Mouse (Mus musculus): Measurements from ENCODE around the gene Ptafr.

DNA sequence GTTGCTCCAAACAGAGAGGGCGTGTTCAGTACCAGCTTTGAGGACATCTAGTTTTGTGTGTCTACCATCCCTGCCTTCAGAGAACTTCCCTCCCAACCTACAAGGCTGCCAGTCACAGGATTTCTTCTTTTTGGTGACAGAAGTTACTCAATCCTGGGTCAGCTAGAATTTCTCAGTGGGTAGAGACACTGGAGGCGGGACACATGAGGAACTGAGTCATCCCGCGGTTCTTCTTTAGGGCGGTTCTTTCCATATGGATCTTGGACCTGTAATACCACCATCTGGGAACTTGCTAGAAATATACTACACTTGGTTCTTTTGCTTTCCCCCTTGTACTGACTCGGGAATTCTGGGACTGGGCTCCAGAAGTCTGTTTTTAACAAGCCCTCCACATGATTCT, 54.0 kb downstream of the Ptafr start:
- no peak for TF ChIP-seq GATA1 (IDR thresholded peaks at IDR 0.05; ENCODE audit: borderline replicate concordance, low read length)
- TF ChIP-seq POLR2AphosphoS5 (IDR thresholded peaks at IDR 0.05; ENCODE audit: insufficient replicate concordance, low read depth, low read length): no peak
- no peak for TF ChIP-seq CTCF (IDR thresholded peaks at IDR 0.05; ENCODE audit: low read depth, low read length)
- TF ChIP-seq TAL1 (conservative IDR thresholded peaks at IDR 0.05; ENCODE audit: low read depth, low read length): no peak

All from G1E (cell line).